Mouse (Mus musculus) liver, adult 2 months (tissue): ENCODE results near the gene Ppil2.

ENCODE experiments used
- CTCF ChIP-seq: fragments of 200-500 bp; IDR thresholded peaks from 2 replicates; pipeline ENCODE4 v1.5.1; 2011; ENCODE audit warnings: low read depth, low read length, control low read depth
- POLR2A ChIP-seq: fragments of 200-500 bp; IDR thresholded peaks from 2 replicates; pipeline ENCODE4 v1.6.1; 2011; ENCODE audit warnings: low read length, control low read depth; ENCODE audit not compliant: insufficient read depth; ENCODE audit errors: extremely low read depth

DNA sequence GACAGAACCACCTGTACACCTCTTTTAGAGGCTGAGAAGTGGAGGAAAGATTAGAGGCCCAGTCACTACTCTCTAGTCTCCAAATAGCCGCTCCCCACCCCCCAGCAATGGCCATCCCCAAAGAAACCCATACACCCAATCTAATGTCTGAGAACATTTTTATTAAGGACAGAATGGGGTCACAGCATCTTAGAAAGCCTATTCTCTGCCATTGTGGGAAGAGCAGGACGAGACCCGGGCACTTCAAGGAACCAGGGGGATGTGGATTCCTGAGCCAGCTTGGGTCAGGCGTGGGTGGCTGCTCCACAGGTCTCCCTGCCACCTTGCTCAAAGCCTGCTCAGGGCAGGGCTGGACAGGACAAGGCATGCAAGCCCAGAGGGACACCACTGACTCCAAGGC is 40.8 kb upstream of the Ppil2 start:
- TF ChIP-seq CTCF (no peak), POLR2A (no peak)
